Mouse (Mus musculus): ENCODE results near the gene Ctnnd2. TPM values are rescaled to one million over a fixed set of nuclear protein-coding genes. Genes with fewer than 3 reads are reported as not detected.

The Ctnnd2 gene
- polyA plus RNA-seq, 1 experiment, result 0.02 TPM

- H3K27me3 ChIP-seq (ENCODE audit: control insufficient read depth, insufficient read depth, insufficient read length), result no peaks in the 10 kb centered on the region
These were observed 589.8 kb downstream of the Ctnnd2 start for GRCm38 (mm10) chr15:30762211-30762610.

GRCm38 (mm10) chr15:30762695-30763285 lies 590.4 kb downstream of the Ctnnd2 start:
- Histone ChIP-seq H3K4me3 (no peak overlapping the region), H3K36me3 (ENCODE audit: control insufficient read depth, insufficient read depth) (no peaks in the 10 kb centered on the region), H3K79me2 (ENCODE audit: control insufficient read depth, insufficient read depth) (no peaks in the 10 kb centered on the region), H3K27me3 (ENCODE audit: control insufficient read depth, insufficient read depth, insufficient read length) (no peaks in the 10 kb centered on the region), H3ac (ENCODE audit: control insufficient read depth, insufficient read length) (no peak overlapping the region), H3K4me2 (ENCODE audit: low read depth) (no peak overlapping the region)
- no peak for TF ChIP-seq POLR2AphosphoS2 (IDR thresholded peaks at IDR 0.05; ENCODE audit: insufficient read length, low read depth)
- TF ChIP-seq REST (IDR thresholded peaks at IDR 0.05; ENCODE audit: insufficient read depth, insufficient read length), result no peak
- no peak for TF ChIP-seq TCF3 (IDR thresholded peaks at IDR 0.05; ENCODE audit: insufficient read length, low read depth)
- no peak for TF ChIP-seq TCF12 (IDR thresholded peaks at IDR 0.05; ENCODE audit: insufficient read depth, poor library complexity, severe bottlenecking)

More at GRCm38 (mm10) chr15:30762211-30762610, 589.8 kb downstream of the Ctnnd2 start:
- no peak overlapping the region for H3K4me3 ChIP-seq
- H3ac ChIP-seq (ENCODE audit: control insufficient read depth, insufficient read length), result no peak overlapping the region
- H3K79me2 ChIP-seq (ENCODE audit: control insufficient read depth, insufficient read depth), result no peaks in the 10 kb centered on the region
- no peaks in the 10 kb centered on the region for H3K36me3 ChIP-seq (ENCODE audit: control insufficient read depth, insufficient read depth)
- TF ChIP-seq POLR2AphosphoS2 (IDR thresholded peaks at IDR 0.05; ENCODE audit: insufficient read length, low read depth) (no peak), TCF12 (IDR thresholded peaks at IDR 0.05; ENCODE audit: insufficient read depth, poor library complexity, severe bottlenecking) (no peak), SRF (IDR thresholded peaks at IDR 0.05; ENCODE audit: control insufficient read depth, insufficient read length, low read depth) (no peak), E2F4 (IDR thresholded peaks at IDR 0.05; ENCODE audit: insufficient read depth) (no peak), CEBPB (IDR thresholded peaks at IDR 0.05; ENCODE audit: insufficient read depth, poor library complexity, severe bottlenecking) (no peak), MYOD1 (IDR thresholded peaks at IDR 0.05; ENCODE audit: control insufficient read depth in 1 of 3, insufficient read length in 2 of 3, low read depth in 2 of 3) (no peak), MAX (IDR thresholded peaks at IDR 0.05; ENCODE audit: low read depth) (no peak), REST (IDR thresholded peaks at IDR 0.05; ENCODE audit: insufficient read depth, insufficient read length) (no peak), TCF3 (IDR thresholded peaks at IDR 0.05; ENCODE audit: insufficient read length, low read depth) (no peak), USF1 (IDR thresholded peaks at IDR 0.05; ENCODE audit: low read depth) (no peak), MYOG (IDR thresholded peaks at IDR 0.05; ENCODE audit: control insufficient read depth in 1 of 3, insufficient read depth in 1 of 3, insufficient read length in 2 of 3, low read depth in 2 of 3) (no peak), POLR2A (IDR thresholded peaks at IDR 0.05; ENCODE audit: insufficient read length, low read depth) (no peak)
- H3K4me2 ChIP-seq (ENCODE audit: low read depth), result no peak overlapping the region

- no peak overlapping the region for H3K4me3 ChIP-seq
- no peak overlapping the region for H3K4me2 ChIP-seq (ENCODE audit: low read depth)
- TF ChIP-seq MYOD1 (IDR thresholded peaks at IDR 0.05; ENCODE audit: control insufficient read depth in 1 of 3, insufficient read length in 2 of 3, low read depth in 2 of 3) (no peak), MAX (IDR thresholded peaks at IDR 0.05; ENCODE audit: low read depth) (no peak), SRF (IDR thresholded peaks at IDR 0.05; ENCODE audit: control insufficient read depth, insufficient read length, low read depth) (no peak), USF1 (IDR thresholded peaks at IDR 0.05; ENCODE audit: low read depth) (no peak), E2F4 (IDR thresholded peaks at IDR 0.05; ENCODE audit: insufficient read depth) (no peak), MYOG (IDR thresholded peaks at IDR 0.05; ENCODE audit: control insufficient read depth in 1 of 3, insufficient read depth in 1 of 3, insufficient read length in 2 of 3, low read depth in 2 of 3) (no peak), TCF12 (IDR thresholded peaks at IDR 0.05; ENCODE audit: insufficient read depth, poor library complexity, severe bottlenecking) (no peak), TCF3 (IDR thresholded peaks at IDR 0.05; ENCODE audit: insufficient read length, low read depth) (no peak), POLR2AphosphoS2 (IDR thresholded peaks at IDR 0.05; ENCODE audit: insufficient read length, low read depth) (no peak), REST (IDR thresholded peaks at IDR 0.05; ENCODE audit: insufficient read depth, insufficient read length) (no peak), POLR2A (IDR thresholded peaks at IDR 0.05; ENCODE audit: insufficient read length, low read depth) (no peak), CEBPB (IDR thresholded peaks at IDR 0.05; ENCODE audit: insufficient read depth, poor library complexity, severe bottlenecking) (no peak)
- H3ac ChIP-seq (ENCODE audit: control insufficient read depth, insufficient read length), result no peak overlapping the region
- H3K36me3 ChIP-seq (ENCODE audit: control insufficient read depth, insufficient read depth), result no peaks in the 10 kb centered on the region
- H3K79me2 ChIP-seq (ENCODE audit: control insufficient read depth, insufficient read depth), result no peaks in the 10 kb centered on the region
- no peaks in the 10 kb centered on the region for H3K27me3 ChIP-seq (ENCODE audit: control insufficient read depth, insufficient read depth, insufficient read length)
These were observed 604.5 kb downstream of the Ctnnd2 start for GRCm38 (mm10) chr15:30776931-30777330.

- H3ac ChIP-seq (ENCODE audit: control insufficient read depth, insufficient read length), result no peak overlapping the region
- H3K36me3 ChIP-seq (ENCODE audit: control insufficient read depth, insufficient read depth), result no peaks in the 10 kb centered on the region
- H3K79me2 ChIP-seq (ENCODE audit: control insufficient read depth, insufficient read depth), result no peaks in the 10 kb centered on the region
- H3K27me3 ChIP-seq (ENCODE audit: control insufficient read depth, insufficient read depth, insufficient read length), result no peaks in the 10 kb centered on the region
- TF ChIP-seq REST (IDR thresholded peaks at IDR 0.05; ENCODE audit: insufficient read depth, insufficient read length) (no peak), TCF12 (IDR thresholded peaks at IDR 0.05; ENCODE audit: insufficient read depth, poor library complexity, severe bottlenecking) (no peak), POLR2AphosphoS2 (IDR thresholded peaks at IDR 0.05; ENCODE audit: insufficient read length, low read depth) (no peak), MYOD1 (IDR thresholded peaks at IDR 0.05; ENCODE audit: control insufficient read depth in 1 of 3, insufficient read length in 2 of 3, low read depth in 2 of 3) (no peak), POLR2A (IDR thresholded peaks at IDR 0.05; ENCODE audit: insufficient read length, low read depth) (no peak), MAX (IDR thresholded peaks at IDR 0.05; ENCODE audit: low read depth) (no peak), MYOG (IDR thresholded peaks at IDR 0.05; ENCODE audit: control insufficient read depth in 1 of 3, insufficient read depth in 1 of 3, insufficient read length in 2 of 3, low read depth in 2 of 3) (no peak), USF1 (IDR thresholded peaks at IDR 0.05; ENCODE audit: low read depth) (no peak), CEBPB (IDR thresholded peaks at IDR 0.05; ENCODE audit: insufficient read depth, poor library complexity, severe bottlenecking) (no peak), SRF (IDR thresholded peaks at IDR 0.05; ENCODE audit: control insufficient read depth, insufficient read length, low read depth) (no peak), TCF3 (IDR thresholded peaks at IDR 0.05; ENCODE audit: insufficient read length, low read depth) (no peak), E2F4 (IDR thresholded peaks at IDR 0.05; ENCODE audit: insufficient read depth) (no peak)
- no peak overlapping the region for H3K4me2 ChIP-seq (ENCODE audit: low read depth)
- no peak overlapping the region for H3K4me3 ChIP-seq
These were observed 605.4 kb downstream of the Ctnnd2 start for GRCm38 (mm10) chr15:30777801-30778200.
